Mouse (Mus musculus) megakaryocyte progenitor cell, adult 5-6 weeks (primary cell): Measurements from ENCODE around the gene Actg1. TPM values are rescaled to one million over a fixed set of nuclear protein-coding genes. Genes with fewer than 3 reads are reported as not detected.
"Not testable (repeated sequence)": the region's sequence is repeated elsewhere in the genome, so short reads cannot be mapped to it uniquely, and the experiment has no call there.

Experiments used
- ATAC-seq: replicated peaks from 2 replicates; pipeline ENCODE4 v1.8.0; 2016; ENCODE audit warnings: mild to moderate bottlenecking, moderate TSS enrichment, inconsistent platforms; ENCODE audit not compliant: poor library complexity
- total RNA-seq, 2 experiments: library from RNA; stranded (forward) in 1 of 2; stranded (reverse) in 1 of 2; fragments of 157-497, 149-512 nt in 1 of 2; fragments of 200-1000 nt in 1 of 2; gene quantifications; 2 replicates each; pipeline versions ENCODE4 v1.2.3 to v1.2.4; 2015 to 2017

Actg1 gene
- total RNA-seq, 2 experiments from 2014 or later = 844 to 1,607 TPM

DNA sequence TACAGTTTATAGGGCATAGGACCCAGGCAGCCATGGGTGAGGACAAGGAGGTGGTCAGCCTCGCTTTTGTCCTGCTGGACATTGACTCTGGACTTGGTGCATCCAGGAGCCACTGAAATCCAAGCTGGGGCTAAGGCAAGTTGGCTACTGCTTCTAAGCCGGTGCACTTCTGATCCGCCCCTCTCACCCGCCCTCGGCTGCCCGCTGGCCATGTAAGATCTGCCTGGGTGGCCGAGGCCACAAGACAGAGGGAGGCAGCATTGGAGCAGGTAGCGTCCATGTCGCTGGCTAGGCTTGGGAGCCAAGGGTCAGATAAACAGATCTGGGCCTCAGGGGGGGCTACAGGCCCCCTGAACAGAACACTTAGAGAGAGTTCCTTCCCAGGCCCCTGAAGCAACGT is 13.0 kb upstream of the Actg1 start, which contains the start of gene Fscn2:
Gene Fscn2 (plus strand): TSS at position 240 of the 400 bp plus-strand sequence.
- no peak for ATAC-seq

DNA sequence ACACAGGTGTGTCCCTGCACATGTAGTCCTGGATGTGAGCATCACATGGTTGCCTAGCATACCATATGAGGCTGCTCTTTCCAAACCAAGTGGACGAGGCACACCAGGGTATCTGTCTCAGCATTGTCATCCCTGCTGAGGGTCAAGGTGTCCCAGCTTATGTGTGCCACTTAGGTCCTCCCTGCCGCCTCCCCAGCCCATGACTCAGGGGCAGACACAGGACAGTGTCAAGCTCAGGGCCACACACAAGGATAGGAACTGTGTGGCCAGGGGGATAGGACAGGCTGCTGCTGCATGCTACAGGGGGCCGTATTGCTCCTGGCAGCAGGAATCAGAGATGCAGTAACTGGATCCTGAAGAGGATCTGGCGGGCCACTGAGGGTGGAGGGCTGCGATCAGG is 12.4 kb upstream of the Actg1 start:
- ATAC-seq = no peak

DNA sequence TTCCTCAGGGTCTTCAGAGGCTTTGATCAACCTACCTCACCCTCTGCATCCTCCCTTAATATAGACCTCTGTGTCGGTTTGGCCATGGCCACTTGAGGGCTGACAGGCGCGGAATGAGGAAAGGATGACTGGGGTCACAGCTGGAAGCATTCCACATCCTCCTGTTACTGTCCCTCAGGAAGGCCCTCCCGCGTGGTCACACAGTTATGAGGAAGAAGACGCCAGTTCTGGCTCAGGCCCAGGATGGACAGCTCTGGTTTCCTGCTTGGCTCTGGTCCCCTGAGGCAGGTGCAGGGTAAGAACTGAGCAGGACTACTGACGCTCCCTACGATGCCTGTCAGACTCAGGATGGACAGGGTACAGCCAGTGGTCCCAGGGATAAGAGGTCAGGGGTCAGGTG is 11.7 kb upstream of the Actg1 start:
- peak; percentile 14; the same call in 1 of the 2 replicates for ATAC-seq

DNA sequence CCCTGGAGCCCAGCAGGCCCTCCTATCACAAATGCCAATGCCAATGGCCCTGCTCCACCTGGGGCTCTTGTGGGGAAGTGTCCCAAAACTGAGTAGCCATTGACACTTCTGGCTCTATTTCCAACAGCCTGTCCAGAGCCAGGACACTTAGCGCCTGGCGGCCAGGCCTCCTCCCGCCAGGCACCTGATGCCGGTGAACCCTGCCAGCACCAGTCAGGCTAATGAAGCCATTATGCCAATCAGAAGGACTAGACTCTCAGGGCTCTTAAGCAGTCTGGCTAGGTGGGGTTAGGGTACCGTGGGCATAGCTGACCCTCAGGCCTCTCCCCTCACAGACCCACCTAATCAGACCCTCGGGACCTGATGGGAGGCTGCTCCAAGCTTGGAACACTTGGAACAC is 11.0 kb upstream of the Actg1 start:
- no peak for ATAC-seq

DNA sequence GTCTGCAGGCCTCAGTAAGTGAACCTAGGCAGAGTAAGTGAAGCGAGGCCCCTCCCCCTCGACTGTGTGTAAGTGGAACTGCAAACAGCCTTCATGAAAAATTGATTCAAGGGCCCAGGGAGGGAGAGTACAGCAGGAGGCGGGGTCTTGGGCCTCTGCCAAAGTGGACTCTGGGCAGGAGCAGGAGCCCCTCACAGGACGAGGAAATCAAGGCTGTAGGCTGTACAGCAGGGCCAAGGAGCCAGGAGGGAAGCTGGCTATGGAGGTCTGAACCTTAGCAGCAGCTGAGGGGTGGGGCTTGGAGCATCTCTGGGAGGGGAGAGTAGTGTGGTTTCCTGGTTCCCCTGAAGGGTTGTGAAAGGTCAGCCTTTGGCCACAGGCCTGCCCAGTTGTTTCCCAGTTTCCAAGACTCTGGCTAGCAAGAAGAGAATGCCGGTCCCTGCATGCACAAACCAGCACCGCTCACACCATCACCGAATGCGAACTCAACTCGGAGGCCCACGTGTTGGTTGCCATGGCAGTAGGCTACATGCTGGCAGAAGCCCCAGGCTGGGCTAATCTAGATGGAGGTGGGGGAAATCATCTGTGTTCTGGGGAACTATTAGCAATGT is 9.6 kb upstream of the Actg1 start:
- ATAC-seq = peak; percentile 19

DNA sequence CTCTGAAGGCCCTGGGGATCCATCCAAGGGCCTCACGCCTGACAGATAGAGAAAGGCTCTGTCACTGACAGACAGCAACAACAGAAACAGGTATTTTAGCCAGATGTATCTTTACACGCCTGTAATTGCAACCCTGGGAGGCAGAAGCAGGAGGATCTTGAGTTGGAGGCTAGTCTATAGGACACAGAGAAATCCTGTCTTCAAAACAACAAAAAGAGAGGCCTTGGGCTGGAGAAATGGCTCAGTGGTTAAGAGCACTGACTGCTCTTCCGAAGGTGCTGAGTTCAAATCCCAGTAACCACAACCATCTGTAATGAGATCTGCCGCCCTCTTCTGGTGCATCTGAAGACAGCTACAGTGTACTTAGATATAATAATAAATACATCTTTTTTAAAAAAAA is 8.6 kb upstream of the Actg1 start:
- ATAC-seq = no peak

DNA sequence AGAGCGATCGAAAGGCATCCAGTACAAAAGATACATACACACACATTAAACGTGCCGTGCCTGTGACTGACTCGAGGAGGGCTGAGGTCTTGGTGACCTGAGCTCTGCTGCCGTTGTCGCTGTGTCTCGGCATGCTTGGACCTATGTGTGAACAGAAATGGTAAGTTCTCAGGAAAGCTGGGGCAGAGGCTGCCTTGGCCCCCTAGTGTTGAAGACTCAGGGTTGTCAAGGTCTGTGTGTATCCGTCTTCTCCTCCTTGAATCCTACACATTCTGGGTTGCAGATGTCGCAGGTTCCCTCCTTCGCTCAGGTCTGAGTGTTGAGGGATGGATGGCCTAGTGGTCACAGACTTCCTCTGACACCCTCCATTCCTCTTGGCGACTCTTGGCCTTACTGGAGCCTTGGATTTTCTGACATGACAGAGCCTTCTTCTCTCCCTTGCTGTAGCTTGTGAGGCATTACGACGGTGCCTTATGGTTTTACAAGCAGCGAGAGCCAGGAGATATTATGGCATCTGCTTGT is 8.0 kb upstream of the Actg1 start:
- ATAC-seq = no peak

DNA sequence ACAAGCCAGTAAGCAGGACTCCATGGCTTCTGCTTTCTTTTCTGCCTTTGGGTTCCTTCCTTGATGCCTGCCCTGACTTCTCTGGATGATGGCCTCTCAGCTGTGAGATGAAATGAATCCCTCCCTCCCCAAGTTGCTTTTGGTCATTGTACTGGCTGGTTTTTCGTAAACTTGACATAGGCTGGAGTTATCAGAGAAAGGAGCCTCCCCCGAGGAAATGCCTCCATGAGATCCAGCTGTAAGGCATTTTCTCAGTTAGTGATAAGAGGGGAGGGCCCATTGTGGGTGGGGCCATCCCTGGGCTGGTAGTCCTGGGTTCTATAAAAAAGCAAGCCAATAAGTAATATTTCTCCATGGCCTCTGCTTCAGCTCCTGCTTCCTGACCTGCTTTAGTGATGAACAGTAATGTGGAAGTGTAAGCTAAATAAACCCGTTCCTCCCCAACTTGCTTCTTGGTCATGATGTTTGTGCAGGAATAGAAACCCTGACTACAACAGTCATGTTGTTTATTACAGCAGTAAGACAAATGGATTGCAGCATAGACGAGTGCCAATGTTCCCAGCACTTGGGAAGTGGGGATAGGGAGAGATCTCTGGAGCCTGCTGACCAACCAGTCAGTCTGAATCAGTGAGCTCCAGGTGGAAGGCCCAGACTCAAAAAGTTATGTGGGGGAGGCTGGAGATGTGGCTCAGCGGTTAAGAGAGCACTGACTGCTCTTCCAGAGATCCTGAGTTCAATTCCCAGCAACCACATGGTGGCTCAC is 7.1 kb upstream of the Actg1 start:
- ATAC-seq = no peak

DNA sequence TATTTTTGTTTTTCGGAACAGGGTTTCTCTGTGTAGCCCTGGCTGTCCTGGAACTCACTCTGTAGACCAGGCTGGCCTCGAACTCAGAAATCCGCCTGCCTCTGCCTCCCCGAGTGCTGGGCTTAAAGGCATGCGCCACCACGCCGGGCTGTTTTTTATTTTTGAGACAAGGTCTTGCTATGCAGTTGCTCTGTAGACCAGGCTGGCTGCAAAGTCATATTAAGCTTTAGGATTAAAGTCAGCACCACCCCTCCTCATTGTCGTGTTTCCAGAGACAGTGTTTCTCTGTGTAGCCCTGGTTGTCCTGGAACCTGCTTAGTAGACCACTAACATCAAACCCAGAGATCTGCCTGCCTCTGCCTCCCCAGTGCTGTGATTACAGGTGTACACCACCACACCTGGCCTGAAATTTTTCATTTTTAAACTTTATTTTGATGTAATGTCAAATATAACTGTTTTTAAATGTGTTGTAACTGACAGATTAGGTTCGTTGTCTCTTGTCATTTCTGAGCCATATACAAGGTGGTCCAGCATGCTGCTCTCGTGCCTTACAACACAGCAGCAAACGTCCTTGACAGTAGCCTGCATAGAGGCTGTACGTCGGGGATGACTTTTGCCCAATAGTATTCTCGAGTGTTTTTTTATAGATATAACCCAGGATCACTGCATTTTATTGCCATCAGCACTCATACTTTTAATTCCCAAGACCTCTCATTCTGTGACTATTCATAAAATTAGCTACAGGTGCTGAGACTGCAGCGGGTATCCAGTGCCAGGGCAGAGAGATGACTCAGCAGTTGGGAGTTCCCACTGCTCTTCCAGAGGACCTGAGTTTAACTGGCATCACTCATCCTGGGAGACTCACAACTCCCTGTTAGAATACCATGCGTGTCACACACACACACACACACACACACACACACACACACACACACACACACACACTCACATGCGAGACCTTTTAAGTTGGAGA is 6.2 kb upstream of the Actg1 start:
- ATAC-seq = no peak

DNA sequence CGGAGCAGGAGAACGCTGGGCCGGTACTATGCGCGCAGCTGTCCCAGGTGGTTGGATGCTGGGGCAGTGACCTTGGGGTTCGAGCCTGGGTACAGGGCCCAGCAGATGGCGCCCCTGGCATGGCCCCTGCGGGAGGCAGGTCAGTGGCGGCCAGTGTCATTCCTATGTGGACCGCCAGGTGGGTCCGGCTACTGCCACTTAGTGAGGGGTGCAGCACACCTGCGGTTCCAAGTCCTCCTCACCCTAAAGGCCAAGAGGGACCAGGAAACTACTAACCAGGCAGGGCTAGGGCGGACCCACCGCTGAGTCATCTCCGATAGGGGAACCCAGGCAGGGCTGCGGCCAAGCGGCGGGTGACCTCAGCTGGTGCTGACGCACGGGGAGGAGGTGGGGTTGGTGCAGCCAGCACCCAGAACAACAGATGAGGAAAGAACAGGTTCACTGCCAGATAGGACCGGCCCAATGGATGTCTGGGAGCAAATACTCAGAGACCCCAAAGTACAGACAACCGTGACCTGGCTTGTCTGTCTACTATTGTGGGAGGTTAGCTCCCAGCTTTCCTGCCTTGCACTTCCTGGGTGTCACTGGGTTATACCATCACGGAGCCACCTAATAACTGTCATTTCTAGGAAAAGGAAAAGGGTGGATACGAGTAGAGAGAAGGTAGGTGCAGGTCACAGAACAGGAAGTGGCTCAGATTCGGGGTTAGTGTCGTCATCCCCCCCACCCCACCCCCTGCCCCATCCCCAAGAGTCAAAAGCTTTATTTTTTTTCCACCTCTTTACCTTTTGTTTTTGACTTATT is 5.4 kb upstream of the Actg1 start:
- peak; percentile 77 for ATAC-seq

DNA sequence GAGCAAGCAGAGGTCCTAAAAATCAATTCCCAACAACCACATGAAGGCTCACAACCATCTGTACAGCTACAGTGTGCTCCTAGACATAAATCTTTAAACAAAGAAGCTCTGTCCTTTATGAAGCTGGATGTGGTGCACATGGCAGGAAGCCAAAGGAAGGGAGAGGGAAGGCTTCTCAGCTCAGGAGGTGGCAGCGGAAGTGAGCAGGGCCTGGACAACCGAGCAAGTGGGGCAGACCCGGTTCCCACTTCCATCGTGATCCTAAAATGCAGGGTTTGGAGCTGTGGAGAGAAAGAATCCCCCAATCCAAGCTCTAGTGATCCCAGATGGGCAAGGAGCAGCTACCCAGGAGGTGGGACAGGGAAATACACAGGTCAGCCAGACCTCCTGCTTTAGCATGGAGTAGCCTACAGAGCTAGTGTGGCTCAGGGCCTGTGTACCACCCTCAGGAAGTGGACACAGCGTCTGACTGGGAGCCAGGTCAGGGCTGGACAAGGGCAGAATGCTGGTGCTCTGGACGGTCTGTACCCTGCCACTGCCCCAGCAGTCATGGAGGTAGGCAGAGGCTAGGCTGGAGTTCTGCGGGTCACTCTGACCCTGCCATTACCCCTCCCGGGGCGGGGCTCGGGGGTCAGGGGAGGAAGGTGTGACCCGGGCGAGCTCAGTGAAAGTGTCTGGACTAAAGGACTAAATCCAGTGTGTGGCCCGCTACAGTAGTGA is 4.4 kb upstream of the Actg1 start:
- no peak for ATAC-seq

DNA sequence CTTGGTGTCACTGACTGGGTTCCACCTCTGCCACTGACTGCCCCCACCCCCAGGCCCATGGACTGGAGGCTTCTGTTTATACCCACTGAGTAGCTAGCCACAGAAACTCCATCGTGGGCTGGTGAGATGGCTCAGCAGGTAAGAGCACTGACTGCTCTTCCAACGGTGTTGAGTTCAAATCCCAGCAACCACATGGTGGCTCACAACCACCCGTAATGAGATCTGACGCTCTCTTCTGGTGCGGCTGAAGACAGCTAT is 3.7 kb upstream of the Actg1 start:
- ATAC-seq = not testable (repeated sequence)

DNA sequence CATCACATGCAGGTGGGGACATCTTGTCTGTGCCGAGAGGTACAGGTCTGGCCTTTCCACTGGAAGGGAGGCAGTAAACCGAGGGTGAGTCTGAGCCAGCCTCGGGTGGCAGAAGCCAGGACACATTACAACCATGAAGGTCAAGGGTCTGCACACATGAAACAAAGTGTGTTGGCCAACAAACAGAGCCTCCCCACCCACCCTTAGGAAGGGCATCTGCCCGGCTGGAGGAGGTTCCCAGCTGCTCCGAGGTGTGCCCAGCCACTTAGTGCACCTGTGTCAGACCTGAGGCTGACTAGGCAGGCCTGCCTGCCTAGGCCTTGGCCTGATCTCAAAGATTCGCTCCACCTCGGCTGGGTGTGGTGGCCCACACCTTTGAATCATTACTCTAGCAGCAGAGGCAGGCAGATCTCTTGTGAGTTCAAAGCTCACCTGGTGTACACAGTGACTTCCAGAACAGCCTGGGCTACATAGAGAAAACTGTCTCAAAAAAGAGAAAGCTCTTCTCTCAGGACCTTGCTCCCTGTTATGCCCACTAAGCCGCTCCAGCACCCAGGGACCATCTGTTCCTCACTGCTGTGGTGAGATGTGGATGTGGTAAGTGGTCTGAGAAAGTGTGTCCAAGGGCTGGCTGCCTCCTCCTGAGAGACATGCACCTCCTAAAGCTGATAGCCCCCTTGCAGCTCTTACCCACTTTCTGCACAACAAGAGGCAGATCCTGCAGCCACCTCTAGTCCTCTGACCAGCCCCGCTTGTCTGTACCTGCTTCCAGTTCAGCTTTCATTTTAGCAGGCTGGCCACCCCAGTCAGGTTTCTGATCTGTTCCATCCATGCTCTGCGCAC is 3.1 kb upstream of the Actg1 start:
- no peak for ATAC-seq

DNA sequence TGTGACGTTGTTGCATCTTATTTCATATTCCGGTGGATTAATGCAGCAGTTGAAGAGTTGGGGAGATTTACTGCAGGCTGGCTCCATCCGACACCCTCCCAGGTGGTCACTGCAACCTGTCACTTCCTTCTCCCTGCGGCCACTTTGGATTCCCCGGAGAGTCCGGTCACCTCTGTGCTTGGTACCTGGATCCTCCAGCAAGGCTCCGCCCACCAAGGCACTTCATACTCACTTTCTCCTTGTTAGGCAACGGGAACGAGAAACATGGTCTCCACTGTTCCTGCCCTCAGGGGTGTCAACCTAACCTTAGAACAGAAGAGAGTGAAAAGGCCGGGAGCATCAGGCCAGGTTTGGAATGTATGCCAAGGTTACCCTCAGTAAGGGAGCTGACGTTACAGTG is 2.4 kb upstream of the Actg1 start:
- ATAC-seq = no peak

DNA sequence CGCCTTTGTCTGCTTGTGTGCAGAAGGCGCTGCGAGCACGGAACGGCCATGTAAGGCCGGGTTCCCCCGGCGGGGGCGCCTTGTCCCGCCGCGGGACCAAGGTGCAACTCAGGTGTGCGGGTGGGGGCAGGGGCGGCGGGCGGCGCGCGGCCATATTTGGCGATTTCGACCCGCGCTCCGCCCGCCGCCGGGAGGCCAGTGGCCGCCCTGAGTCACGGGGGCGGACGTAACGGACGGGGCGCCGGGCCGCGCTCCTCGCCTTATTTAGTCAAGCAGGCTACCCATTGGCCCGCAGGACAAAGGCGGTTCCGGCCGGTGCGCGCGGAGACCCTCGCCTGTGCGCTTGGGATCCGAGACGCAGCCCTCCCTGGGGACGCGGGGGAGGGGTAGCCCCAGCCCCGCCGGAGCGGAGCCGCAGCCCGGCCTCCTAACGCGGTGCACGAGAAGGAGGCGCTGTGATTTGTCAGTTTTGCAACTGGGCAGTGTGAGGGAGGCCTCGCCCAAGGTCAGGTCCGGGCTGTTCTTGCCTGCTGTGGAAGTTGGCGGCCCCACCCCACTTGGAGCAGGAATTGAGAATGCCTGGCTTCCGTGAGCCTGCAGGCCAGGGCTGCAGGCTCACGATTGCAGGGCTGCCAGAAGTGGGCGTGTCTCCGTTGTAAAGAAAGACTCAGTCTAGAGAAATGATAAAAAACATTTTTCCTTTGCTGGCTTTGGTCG is 1.8 kb upstream of the Actg1 start:
- peak; percentile 35 for ATAC-seq

DNA sequence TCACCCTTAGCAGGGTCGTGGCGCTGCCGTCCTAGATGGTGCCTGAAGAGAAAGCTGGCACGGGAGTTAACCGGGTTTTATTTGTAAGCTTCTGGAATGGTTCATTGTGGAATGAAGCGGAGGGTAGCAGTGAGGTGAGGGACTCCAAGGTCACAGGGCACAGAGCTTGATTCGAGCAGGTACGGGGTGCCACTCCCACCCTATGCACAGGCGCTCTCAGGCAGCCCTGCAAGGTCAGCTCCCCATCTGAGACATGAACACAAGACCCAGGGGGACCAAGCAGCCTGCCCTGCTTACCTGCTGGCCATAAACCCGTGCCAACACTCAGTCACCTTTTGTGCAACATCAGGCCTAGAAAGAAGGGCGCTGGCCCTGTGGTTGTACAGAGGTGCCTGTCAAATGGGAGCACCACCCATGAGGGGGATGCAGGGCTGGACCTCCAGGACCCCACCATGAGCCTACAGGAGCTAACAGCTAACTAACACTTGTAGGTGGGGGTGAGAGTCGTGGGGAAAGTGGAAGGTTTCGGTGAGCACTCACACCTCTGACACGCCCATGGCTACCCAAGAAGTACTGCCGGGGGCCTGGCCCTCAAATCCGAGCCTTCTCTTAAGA is 1.1 kb upstream of the Actg1 start:
- ATAC-seq = no peak

DNA sequence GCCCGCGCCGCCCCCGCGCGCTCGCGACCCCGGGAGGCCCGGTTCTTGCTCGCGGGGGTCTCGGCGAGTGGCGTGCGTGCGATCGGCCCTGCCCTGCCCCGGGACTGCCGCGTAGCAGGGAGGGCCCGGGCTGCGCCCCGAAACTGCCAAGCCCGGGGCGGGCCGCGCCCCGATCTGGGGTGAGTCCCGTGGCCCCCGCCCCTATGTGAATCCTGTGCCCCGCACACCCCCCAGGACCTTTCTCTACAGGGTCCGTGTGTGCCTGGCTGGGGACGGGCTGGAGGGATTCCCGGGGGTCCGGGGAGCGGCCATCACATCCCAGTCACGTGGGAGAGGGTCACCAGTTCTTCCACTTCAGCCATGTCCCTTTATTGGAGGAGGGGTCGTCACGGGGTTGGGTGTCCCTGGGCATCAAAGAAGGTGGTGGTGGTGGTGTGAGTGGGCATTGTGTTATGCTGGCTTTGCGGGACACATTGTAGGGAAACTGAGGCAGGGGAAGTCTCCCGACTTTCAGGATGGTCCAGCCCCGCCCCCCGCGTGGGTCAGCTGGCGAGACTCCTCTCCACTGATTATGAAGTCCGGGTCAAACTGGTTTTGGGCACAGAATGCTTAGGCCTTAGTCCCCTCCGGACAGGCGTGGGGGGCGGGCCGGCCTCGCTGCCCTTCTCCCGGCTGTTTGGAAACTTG is 485 bp upstream of the Actg1 start:
- ATAC-seq = no peak
